Mouse (Mus musculus) midbrain, embryonic 10.5 days (tissue): ENCODE measurements around the gene Cdc42ep1. TPM values are rescaled to one million over a fixed set of nuclear protein-coding genes. Genes with fewer than 3 reads are reported as not detected.
A peak's percentile ranks its signal among the peaks of the same experiment; 100 is the strongest.

Experiments
- DNase-seq: peaks from one replicate; pipeline ENCODE4 v3.0.0-alpha.2; 2017; ENCODE audit warnings: low spot score
- H3K27ac ChIP-seq: fragments of 300-500 bp; sonication (generic); replicated peaks from 2 replicates; pipeline ENCODE4 v1.5.1; 2016; ENCODE audit warnings: mild to moderate bottlenecking
- H3K27me3 ChIP-seq: fragments of 300-500 bp; sonication (generic); 2 replicates; pipeline ENCODE4 v1.6.1; 2016; ENCODE audit warnings: low read depth, mild to moderate bottlenecking; ENCODE audit not compliant: poor library complexity, severe bottlenecking
- H3K36me3 ChIP-seq: fragments of 300-500 bp; sonication (generic); 2 replicates; pipeline ENCODE4 v1.6.1; 2016; ENCODE audit warnings: mild to moderate bottlenecking, moderate library complexity
- H3K4me1 ChIP-seq: fragments of 300-500 bp; sonication (generic); 2 replicates; pipeline ENCODE4 v1.6.1; 2016
- H3K4me3 ChIP-seq: fragments of 300-500 bp; sonication (generic); 2 replicates; pipeline ENCODE4 v1.5.1; 2016; ENCODE audit warnings: mild to moderate bottlenecking, moderate library complexity
- H3K9me3 ChIP-seq: fragments of 300-500 bp; sonication (generic); replicated peaks from 2 replicates; pipeline ENCODE4 v1.6.1; 2016; ENCODE audit warnings: mild to moderate bottlenecking
- WGBS: fragments of 180-500 bp; shearing (Covaris S2); methylation state at CpG from one replicate; pipeline ENCODE4 v1.1.7; 2016; 5-methylcytosine and 5-hydroxymethylcytosine counted together
- polyA plus RNA-seq: library from polyadenylated mRNA; unstranded; fragments of >200 nt; fragmentation: Nextera tagmentation; extraction: Ambion mirVana; gene quantifications from 2 replicates; pipeline ENCODE4 v1.2.1, GENCODE M21; 2016

Cdc42ep1 gene
- polyA plus RNA-seq = 12.9 and 14.3 TPM in 2 replicates

GRCm38 (mm10) chr15:78842371-78843163, at the start of gene Cdc42ep1:
Cdc42ep1 (plus strand) TSS chr15:78842624.
- peaks cover 73% of the 10 kb centered on the region for H3K27me3 ChIP-seq
- H3K4me1 ChIP-seq = peaks cover 72% of the 10 kb centered on the region
- H3K27ac ChIP-seq = peak within 1 kb of the TSS; percentile 86
- H3K9me3 ChIP-seq = no peaks in the 10 kb centered on the region
- DNase-seq = peak; percentile 60
- H3K4me3 ChIP-seq = peak within 1 kb of the TSS; percentile 63
- WGBS = under 1% methylated on average over 86 of the region's 86 CpGs
- H3K36me3 ChIP-seq = no peaks in the 10 kb centered on the region

DNA sequence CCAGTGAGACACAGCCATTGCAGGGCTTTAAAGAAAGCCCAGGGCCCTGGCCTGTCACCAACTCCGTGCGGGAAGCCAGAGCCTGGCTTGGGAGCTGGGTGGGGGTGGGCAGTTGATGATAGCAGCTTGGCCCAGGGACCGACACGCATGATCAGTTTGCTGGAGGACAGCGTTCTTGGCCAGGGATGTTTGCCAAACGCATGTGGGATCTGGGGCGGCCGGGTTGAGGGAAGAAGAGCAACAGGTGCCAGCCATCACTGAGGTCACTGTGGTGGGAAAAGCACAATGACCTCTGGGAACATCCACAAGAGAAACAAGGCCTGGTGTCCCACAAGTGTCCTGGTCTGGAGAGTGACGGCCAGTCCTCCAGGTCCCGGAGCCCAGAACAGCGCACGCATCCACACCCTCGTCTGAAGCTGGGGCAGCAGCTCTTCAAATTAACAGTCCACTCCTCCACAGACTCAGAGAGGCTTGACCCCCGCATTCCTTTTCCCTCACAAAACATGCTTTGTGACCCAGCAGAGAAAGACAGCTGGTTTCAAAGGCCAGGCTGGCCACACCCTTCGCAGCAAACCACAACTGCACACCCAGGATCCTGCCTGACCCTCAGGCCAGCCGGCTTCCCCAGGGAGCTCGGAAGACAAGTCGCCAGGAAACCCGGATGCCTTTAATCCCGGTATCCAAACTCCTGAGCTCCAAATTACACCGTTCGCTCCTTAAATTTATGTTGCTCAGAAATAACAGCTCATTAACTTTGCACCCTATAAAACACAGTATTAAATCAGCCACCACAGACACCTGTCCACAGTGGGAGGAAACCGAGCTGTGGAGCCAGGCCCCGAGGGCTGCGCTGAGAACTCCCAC, 46.0 kb upstream of the Cdc42ep1 start:
- Histone ChIP-seq H3K36me3 (no peaks in the 10 kb centered on the region), H3K4me3 (no peak overlapping the region), H3K9me3 (no peaks in the 10 kb centered on the region), H3K27ac (peak overlapping the region; percentile 34), H3K4me1 (peaks cover 30% of the 10 kb centered on the region), H3K27me3 (peaks cover 58% of the 10 kb centered on the region)
- DNase-seq = peak; percentile 37
- 51% methylated on average over 25 of the region's 25 CpGs for WGBS

- peaks cover 63% of the 10 kb centered on the region for H3K27me3 ChIP-seq
- WGBS = 90% methylated on average over 8 of the region's 8 CpGs
Measured at GRCm38 (mm10) chr15:78797060-78797329, 45.4 kb upstream of the Cdc42ep1 start.

GRCm38 (mm10) chr15:78799029-78799428, 43.4 kb upstream of the Cdc42ep1 start:
- Histone ChIP-seq H3K9me3 (no peaks in the 10 kb centered on the region), H3K27ac (no peak overlapping the region), H3K4me3 (no peak overlapping the region), H3K27me3 (peaks cover 84% of the 10 kb centered on the region), H3K36me3 (no peaks in the 10 kb centered on the region), H3K4me1 (peaks cover 56% of the 10 kb centered on the region)
- no peak for DNase-seq
- WGBS = 52% methylated on average over 21 of the region's 21 CpGs

More at GRCm38 (mm10) chr15:78797060-78797329, 45.4 kb upstream of the Cdc42ep1 start:
- H3K4me3 ChIP-seq = no peak overlapping the region
- no peaks in the 10 kb centered on the region for H3K9me3 ChIP-seq
- 0 out of 2 replicates have a peak overlapping the region, but pooled peaks have one; percentile 34 for H3K27ac ChIP-seq
- H3K36me3 ChIP-seq = no peaks in the 10 kb centered on the region
- H3K4me1 ChIP-seq = peaks cover 35% of the 10 kb centered on the region
- no peak for DNase-seq

DNA sequence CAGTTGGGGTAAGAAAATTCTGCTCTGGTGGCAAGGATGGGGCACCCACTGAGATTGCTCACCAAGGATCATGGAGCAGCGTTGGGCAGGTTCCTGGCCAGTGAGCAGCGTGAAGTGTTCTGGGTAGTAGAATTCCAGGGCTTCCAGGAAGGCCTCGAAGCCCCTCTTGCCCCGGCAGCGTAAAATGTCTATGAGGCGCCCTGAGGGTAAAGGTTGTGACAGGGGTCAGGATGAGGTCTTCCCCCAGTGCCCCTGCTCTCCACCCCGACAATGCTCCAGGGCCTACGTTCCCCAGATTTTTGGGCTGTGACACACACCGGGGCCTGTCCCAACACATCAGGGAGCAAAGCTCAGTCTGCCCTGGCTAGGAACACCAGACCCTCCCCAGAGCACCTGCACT, 40.9 kb upstream of the Cdc42ep1 start:
- Histone ChIP-seq H3K27me3 (peaks cover 94% of the 10 kb centered on the region), H3K4me3 (peak overlapping the region; percentile 61), H3K27ac (no peak overlapping the region), H3K9me3 (no peaks in the 10 kb centered on the region), H3K4me1 (peaks cover 52% of the 10 kb centered on the region), H3K36me3 (no peaks in the 10 kb centered on the region)
- WGBS = 72% methylated on average over 9 of the region's 9 CpGs
- DNase-seq = no peak

GRCm38 (mm10) chr15:78801971-78802741, 40.3 kb upstream of the Cdc42ep1 start:
- Histone ChIP-seq H3K9me3 (no peaks in the 10 kb centered on the region), H3K27me3 (peaks cover 94% of the 10 kb centered on the region), H3K27ac (peak overlapping the region; percentile 76), H3K36me3 (no peaks in the 10 kb centered on the region), H3K4me1 (peaks cover 50% of the 10 kb centered on the region), H3K4me3 (peak overlapping the region; percentile 61)
- WGBS = 3% methylated on average over 67 of the region's 67 CpGs
- peak; percentile 48 for DNase-seq

GRCm38 (mm10) chr15:78802776-78803391, 39.5 kb upstream of the Cdc42ep1 start, which contains the start of gene Card10:
Card10 (minus strand) TSS chr15:78803042.
- Histone ChIP-seq H3K27ac (peak within 1 kb of the TSS; percentile 76), H3K4me1 (peaks cover 47% of the 10 kb centered on the region), H3K36me3 (no peaks in the 10 kb centered on the region), H3K27me3 (peaks cover 94% of the 10 kb centered on the region), H3K9me3 (no peaks in the 10 kb centered on the region), H3K4me3 (peak within 1 kb of the TSS; percentile 61)
- DNase-seq = peak; percentile 54
- under 1% methylated on average over 68 of the region's 70 CpGs for WGBS

DNA sequence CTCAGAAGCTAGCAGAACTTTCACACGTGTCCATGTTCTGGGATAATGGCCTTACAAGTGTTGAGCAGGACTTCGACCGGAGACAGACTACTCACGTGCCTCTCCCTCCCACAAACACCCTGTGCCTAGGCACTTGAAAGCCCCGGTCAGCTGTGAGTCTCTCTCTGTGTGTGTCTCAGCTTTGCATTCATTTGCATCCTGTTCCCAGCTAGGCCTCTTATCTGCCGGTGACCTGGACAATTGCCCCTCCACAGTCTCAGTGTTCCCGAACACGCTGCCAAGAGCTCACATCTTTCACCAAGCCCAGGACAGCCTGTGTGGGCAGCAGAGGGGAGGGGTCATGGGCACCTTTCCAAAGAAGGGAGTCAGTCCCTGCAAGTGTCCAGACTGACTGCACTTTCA, 38.9 kb upstream of the Cdc42ep1 start:
- Histone ChIP-seq H3K27me3 (peaks cover 93% of the 10 kb centered on the region), H3K9me3 (no peaks in the 10 kb centered on the region), H3K27ac (no peak overlapping the region), H3K4me3 (peak overlapping the region; percentile 61), H3K36me3 (no peaks in the 10 kb centered on the region), H3K4me1 (peaks cover 47% of the 10 kb centered on the region)
- 1% methylated on average over 8 of the region's 8 CpGs for WGBS
- DNase-seq = peak; percentile 51

GRCm38 (mm10) chr15:78804326-78804725, 38.1 kb upstream of the Cdc42ep1 start:
- Histone ChIP-seq H3K4me1 (peaks cover 42% of the 10 kb centered on the region), H3K27me3 (peaks cover 87% of the 10 kb centered on the region), H3K27ac (no peak overlapping the region), H3K4me3 (no peak overlapping the region), H3K9me3 (no peaks in the 10 kb centered on the region), H3K36me3 (no peaks in the 10 kb centered on the region)
- 5% methylated on average over 6 of the region's 6 CpGs for WGBS
- no peak for DNase-seq

GRCm38 (mm10) chr15:78805351-78805750, 37.1 kb upstream of the Cdc42ep1 start:
- peaks cover 42% of the 10 kb centered on the region for H3K4me1 ChIP-seq
- 79% methylated on average over 2 of the region's 2 CpGs for WGBS
- H3K27ac ChIP-seq = no peak overlapping the region
- H3K36me3 ChIP-seq = no peaks in the 10 kb centered on the region
- H3K27me3 ChIP-seq = peaks cover 81% of the 10 kb centered on the region
- DNase-seq = no peak
- no peak overlapping the region for H3K4me3 ChIP-seq
- no peaks in the 10 kb centered on the region for H3K9me3 ChIP-seq

- WGBS = 48% methylated on average over 2 of the region's 2 CpGs
- no peak for DNase-seq
- H3K27ac ChIP-seq = no peak overlapping the region
- peaks cover 68% of the 10 kb centered on the region for H3K27me3 ChIP-seq
- H3K4me3 ChIP-seq = no peak overlapping the region
- H3K4me1 ChIP-seq = peaks cover 40% of the 10 kb centered on the region
- H3K36me3 ChIP-seq = no peaks in the 10 kb centered on the region
- H3K9me3 ChIP-seq = no peaks in the 10 kb centered on the region
Measured at GRCm38 (mm10) chr15:78806614-78807013, 35.8 kb upstream of the Cdc42ep1 start.

- Histone ChIP-seq H3K27me3 (peaks cover 63% of the 10 kb centered on the region), H3K27ac (no peak overlapping the region), H3K36me3 (no peaks in the 10 kb centered on the region), H3K9me3 (no peaks in the 10 kb centered on the region), H3K4me3 (no peak overlapping the region), H3K4me1 (peaks cover 34% of the 10 kb centered on the region)
- no peak for DNase-seq
- WGBS = 79% methylated on average over 3 of the region's 3 CpGs
Measured at GRCm38 (mm10) chr15:78807141-78807540, 35.3 kb upstream of the Cdc42ep1 start.
